Mouse (Mus musculus): ENCODE data around the gene Tiam2. TPM values are rescaled to one million over a fixed set of nuclear protein-coding genes. Genes with fewer than 3 reads are reported as not detected.

Gene Tiam2
- total and polyA plus RNA-seq, 3 experiments, result 5.9 to 9.5 (median 9.4) TPM

DNA sequence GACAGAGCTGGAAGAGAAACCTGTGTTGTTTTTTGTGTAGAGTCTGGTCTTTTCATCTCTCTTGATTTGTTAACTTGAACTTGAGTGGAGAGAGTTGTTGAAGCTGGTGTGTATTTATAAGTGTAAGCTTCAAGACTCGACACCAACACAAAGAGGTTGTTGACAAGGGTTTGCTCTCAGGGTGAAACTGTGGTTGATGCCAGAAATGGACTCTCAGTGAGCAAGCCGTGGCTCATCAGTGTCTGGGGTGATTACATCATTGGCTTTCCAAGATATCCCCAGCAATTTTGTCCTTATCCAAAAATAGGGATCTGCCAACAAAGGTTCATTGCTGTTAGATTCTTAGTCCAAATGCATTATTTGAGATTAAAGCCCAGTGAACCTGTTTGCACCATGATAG is 150.2 kb downstream of the Tiam2 start:
- H3K9ac ChIP-seq (ENCODE audit: insufficient read depth, low read depth), result no peak overlapping the region
- dilution Hi-C loops (cut with MboI; ENCODE audit: extremely low pct_ligation_motif_present, extremely low pct_unique_long_range_greater_than_20kb, low sequenced_read_pairs), result no loop called here

GRCm38 (mm10) chr17:3481576-3482575 is 155.5 kb downstream of the Tiam2 start:
- Histone ChIP-seq H3K9ac (ENCODE audit: insufficient read depth, low read depth) (no peak overlapping the region), H3K27me3 (replicated peaks) (no peaks in the 10 kb centered on the region), H3K79me2 (replicated peaks; ENCODE audit: control insufficient read depth, extremely low read depth, insufficient read depth, poor library complexity, severe bottlenecking) (no peaks in the 10 kb centered on the region), H3K4me3 (replicated peaks in 1 of 3; ENCODE audit: low read depth in 2 of 3, low read length in 2 of 3, poor library complexity in 1 of 3) (no peak overlapping the region), H3K4me2 (ENCODE audit: insufficient read depth, low read depth, poor library complexity, severe bottlenecking) (no peak overlapping the region), H3K4me1 (ENCODE audit: control insufficient read depth in 1 of 2, insufficient read depth in 2 of 2) (no peaks in the 10 kb centered on the region), H3K9me3 (replicated peaks; ENCODE audit: low read length) (no peaks in the 10 kb centered on the region), H3K27ac (ENCODE audit: insufficient read depth, low read depth) (no peak overlapping the region), H3K36me3 (replicated peaks in 1 of 2; ENCODE audit: control insufficient read depth in 1 of 2, insufficient read depth in 1 of 2, low read length in 1 of 2) (peaks cover 15 to 85% of the 10 kb centered on the region in 2 experiments)
- no peak for TF ChIP-seq CHD2 (IDR thresholded peaks at IDR 0.05; ENCODE audit: low read length)
- TF ChIP-seq CTCF (conservative IDR thresholded peaks at IDR 0.05 in 1 of 2, IDR thresholded peaks at IDR 0.05 in 1 of 2; ENCODE audit: low read depth in 2 of 2, low read length in 2 of 2), result no peak
- TF ChIP-seq MEF2A (IDR thresholded peaks at IDR 0.05; ENCODE audit: borderline replicate concordance, low read depth, low read length), result no peak
- TF ChIP-seq MXI1 (IDR thresholded peaks at IDR 0.05; ENCODE audit: low read depth, low read length), result no peak
- TF ChIP-seq E2F4 (IDR thresholded peaks at IDR 0.05; ENCODE audit: insufficient replicate concordance, low read depth, low read length), result no peak
- no peak for TF ChIP-seq MYC (IDR thresholded peaks at IDR 0.05; ENCODE audit: low read depth, low read length)
- TF ChIP-seq ETS1 (conservative IDR thresholded peaks at IDR 0.05; ENCODE audit: low read depth, low read length), result no peak
- no peak for TF ChIP-seq POLR2A (IDR thresholded peaks at IDR 0.05; ENCODE audit: low read depth, low read length)
- TF ChIP-seq ELF1 (IDR thresholded peaks at IDR 0.05; ENCODE audit: low read depth, low read length), result no peak
- TF ChIP-seq ZKSCAN1 (IDR thresholded peaks at IDR 0.05; ENCODE audit: borderline replicate concordance, low read depth, low read length), result no peak
- no peak for TF ChIP-seq USF1 (IDR thresholded peaks at IDR 0.05; ENCODE audit: low read depth, low read length)
- no peak for TF ChIP-seq CHD1 (IDR thresholded peaks at IDR 0.05; ENCODE audit: low read depth, low read length)
- no peak for TF ChIP-seq NELFE (IDR thresholded peaks at IDR 0.05; ENCODE audit: low read depth, low read length)
- no peak for TF ChIP-seq UBTF (IDR thresholded peaks at IDR 0.05; ENCODE audit: low read depth, low read length)
- no peak for DNase-seq (ENCODE audit: extremely low read depth)
- dilution Hi-C loops (cut with MboI; ENCODE audit: extremely low pct_ligation_motif_present, extremely low pct_unique_long_range_greater_than_20kb, low sequenced_read_pairs), result no loop called here
- in situ Hi-C loops (cut with MboI; ENCODE audit: low pct_ligation_motif_present, low pct_unique_long_range_greater_than_20kb, low sequenced_read_pairs), result no loop called here

More for the DNA sequence above, 150.2 kb downstream of the Tiam2 start:
- TF ChIP-seq SMC3 (IDR thresholded peaks at IDR 0.05; ENCODE audit: low read depth, low read length), result no peak
- TF ChIP-seq NRF1 (IDR thresholded peaks at IDR 0.05; ENCODE audit: low read depth, low read length), result no peak
- no peak for TF ChIP-seq TBP (conservative IDR thresholded peaks at IDR 0.05; ENCODE audit: low read depth, low read length)
- TF ChIP-seq POLR2AphosphoS2 (IDR thresholded peaks at IDR 0.05; ENCODE audit: low read depth, low read length), result no peak
- no peak for TF ChIP-seq ZMIZ1 (IDR thresholded peaks at IDR 0.05; ENCODE audit: low read depth, low read length)
- no peak for TF ChIP-seq MAZ (IDR thresholded peaks at IDR 0.05; ENCODE audit: low read depth, low read length)
- no peak for TF ChIP-seq MXI1 (IDR thresholded peaks at IDR 0.05; ENCODE audit: low read depth, low read length)
- Histone ChIP-seq H3K79me2 (replicated peaks; ENCODE audit: control insufficient read depth, extremely low read depth, insufficient read depth, poor library complexity, severe bottlenecking) (no peaks in the 10 kb centered on the region), H3K4me3 (replicated peaks in 1 of 3; ENCODE audit: low read depth in 2 of 3, low read length in 2 of 3, poor library complexity in 1 of 3) (no peak overlapping the region), H3K36me3 (replicated peaks in 1 of 2; ENCODE audit: control insufficient read depth in 1 of 2, insufficient read depth in 1 of 2, low read length in 1 of 2) (peaks cover 15 to 69% of the 10 kb centered on the region in 2 experiments), H3K27ac (ENCODE audit: insufficient read depth, low read depth) (no peak overlapping the region), H3K27me3 (replicated peaks) (no peaks in the 10 kb centered on the region), H3K4me1 (ENCODE audit: control insufficient read depth in 1 of 2, insufficient read depth in 2 of 2) (no peaks in the 10 kb centered on the region), H3K9me3 (replicated peaks; ENCODE audit: low read length) (no peaks in the 10 kb centered on the region), H3K4me2 (ENCODE audit: insufficient read depth, low read depth, poor library complexity, severe bottlenecking) (no peak overlapping the region)
- no peak for DNase-seq (ENCODE audit: extremely low read depth)
- in situ Hi-C loops (cut with MboI; ENCODE audit: low pct_ligation_motif_present, low pct_unique_long_range_greater_than_20kb, low sequenced_read_pairs), result no loop called here
